Mouse (Mus musculus): ENCODE results near the gene Dstyk.

The Dstyk gene

DNA sequence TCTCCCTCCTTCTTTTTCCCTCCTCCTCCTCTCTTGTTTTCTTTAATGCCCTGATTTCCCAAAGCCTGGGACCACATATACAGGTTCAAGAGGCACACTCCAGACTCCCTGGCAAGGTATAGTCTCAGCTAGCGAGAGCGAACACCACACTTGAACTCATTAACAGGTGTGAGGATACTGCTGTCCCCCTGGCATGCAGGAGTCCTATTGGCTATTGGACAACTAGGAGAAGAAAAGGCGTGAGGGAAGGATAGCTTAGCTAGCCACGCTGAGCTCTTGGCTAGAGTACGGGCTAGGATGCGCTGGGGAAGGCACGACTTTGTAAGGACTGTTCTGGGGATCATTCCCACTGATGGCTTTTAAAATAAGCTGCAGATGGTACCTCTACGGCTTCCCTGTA is 94.8 kb downstream of the Dstyk start:
- DNase-seq (ENCODE audit: low spot score) = no peak

DNA sequence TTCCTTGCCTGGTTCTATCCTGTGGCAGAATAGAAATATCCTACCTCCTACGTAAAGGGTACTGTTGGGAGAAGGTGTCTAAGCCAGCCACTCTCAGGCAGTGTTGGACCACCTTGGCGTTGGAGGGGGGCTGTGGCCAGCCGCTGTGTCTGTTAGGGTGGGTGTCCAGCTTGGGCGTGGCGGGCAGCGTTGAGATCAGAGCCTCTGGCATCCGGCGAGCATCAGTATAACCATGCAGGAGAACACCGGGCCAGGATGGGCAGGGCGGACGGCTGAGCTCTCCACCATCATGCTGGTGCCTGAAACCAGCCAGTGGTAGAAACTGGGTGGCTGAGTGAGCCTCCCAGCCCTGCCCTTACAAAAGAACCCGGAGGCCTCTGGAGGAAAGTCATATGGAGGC is 98.0 kb downstream of the Dstyk start:
- no peak for DNase-seq (ENCODE audit: low spot score)

All from lung, postnatal 25 days (tissue).